Mouse (Mus musculus) T-helper 17 cell (primary cell): ENCODE data around the gene Gm44596.

Experiments used
- in situ Hi-C, 2 experiments: fragments of 300-600 bp; cut with MboI, MseI; formaldehyde crosslinking; loops; 1 replicate in 1 of 2; 2 replicates in 1 of 2; pipeline ENCODE4 v1.15.1; 2025; ENCODE audit warnings: high pct_unique_total_duplicates in 2 of 2

Gene Gm44596

DNA sequence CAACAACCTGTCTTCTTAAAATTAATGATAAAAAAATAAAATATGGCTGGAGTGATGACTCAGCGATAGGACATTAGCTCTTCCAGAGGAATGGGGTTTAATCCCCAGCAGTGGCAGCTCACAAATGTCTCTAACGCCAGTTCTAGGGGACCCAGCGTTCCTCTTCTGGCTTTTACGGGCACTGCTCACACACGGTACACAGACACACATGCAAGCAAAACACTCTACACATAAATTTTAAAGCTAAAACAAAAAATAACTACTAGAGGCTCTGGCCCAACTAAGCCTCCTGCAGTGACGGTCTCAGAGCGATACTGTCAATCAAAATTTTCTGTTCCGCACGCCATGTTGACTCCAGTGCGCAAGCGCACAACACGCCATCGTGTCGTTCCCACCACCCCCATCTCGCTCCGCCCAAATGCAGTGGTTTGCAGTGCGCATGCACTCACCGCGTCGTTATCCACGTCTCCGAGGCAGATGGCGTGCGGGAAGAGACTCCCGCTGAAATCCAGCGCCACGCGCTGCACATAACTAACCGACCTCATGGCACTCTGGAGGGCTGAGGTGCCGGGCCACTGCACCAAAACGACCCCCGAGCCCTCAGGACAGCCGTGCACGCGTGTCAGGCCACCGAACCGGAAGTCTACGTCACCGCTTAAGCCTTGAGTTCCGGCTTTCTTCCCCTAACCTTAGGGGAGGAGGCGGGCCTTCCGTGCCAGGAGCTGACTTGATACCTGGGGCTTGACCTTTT lies 49.1 kb downstream of the Gm44596 start, which contains the start of gene Itfg2:
Gene Itfg2 (minus strand): TSS at position 663 of the 751 bp plus-strand sequence.
- in situ Hi-C loops: no loop called here

DNA sequence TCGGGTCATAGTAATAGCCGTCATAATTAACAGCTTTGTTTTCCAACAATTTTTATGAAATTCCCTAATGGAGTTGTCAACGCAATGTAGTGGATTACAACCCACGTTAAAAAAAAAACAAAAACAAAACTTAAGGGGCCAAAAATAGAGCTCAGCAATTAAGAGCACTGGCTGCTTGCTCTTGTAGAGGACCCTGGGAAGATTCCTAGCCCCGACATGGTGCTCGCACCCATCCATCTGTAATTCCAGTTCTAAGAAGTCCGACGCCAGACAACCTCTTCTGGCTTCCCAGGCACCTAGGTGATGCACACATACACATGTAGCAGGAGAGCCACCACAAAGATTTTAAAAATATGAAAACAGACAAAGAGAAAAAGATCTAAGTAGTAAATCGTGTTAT lies 49.7 kb downstream of the Gm44596 start:
- in situ Hi-C loops: no loop called here

GRCm38 (mm10) chr6:128427571-128427970 lies 52.3 kb downstream of the Gm44596 start:
- in situ Hi-C loops: no loop called here

- in situ Hi-C loops: no loop called here
These were observed 54.0 kb downstream of the Gm44596 start for GRCm38 (mm10) chr6:128429300-128429699.

- in situ Hi-C loops: no loop called here
These were observed 54.5 kb downstream of the Gm44596 start for GRCm38 (mm10) chr6:128429826-128430225.

GRCm38 (mm10) chr6:128432356-128432915 lies 57.1 kb downstream of the Gm44596 start:
- in situ Hi-C loops: no loop called here

GRCm38 (mm10) chr6:128433566-128433965 lies 58.3 kb downstream of the Gm44596 start:
- in situ Hi-C loops: no loop called here

DNA sequence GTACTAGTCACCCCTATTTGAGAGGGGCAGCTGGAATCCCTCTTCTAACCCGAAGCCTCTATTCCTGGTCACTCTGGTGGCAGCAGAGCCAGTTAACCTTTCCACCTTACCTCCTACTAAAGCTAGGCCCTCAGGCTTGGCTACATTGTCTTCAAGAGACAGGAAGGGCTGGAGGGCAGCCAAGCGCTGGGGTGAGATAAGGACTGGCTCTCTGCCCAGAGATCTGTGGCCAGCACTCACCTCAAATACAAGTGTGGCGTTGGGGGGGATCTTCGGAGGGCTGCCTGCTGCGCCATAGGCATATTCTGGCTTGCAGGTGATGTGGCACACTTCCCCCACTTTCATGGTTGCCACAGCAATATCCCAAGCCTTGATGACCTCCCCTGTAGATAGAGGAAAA lies 60.2 kb downstream of the Gm44596 start:
- in situ Hi-C loops: no loop called here

DNA sequence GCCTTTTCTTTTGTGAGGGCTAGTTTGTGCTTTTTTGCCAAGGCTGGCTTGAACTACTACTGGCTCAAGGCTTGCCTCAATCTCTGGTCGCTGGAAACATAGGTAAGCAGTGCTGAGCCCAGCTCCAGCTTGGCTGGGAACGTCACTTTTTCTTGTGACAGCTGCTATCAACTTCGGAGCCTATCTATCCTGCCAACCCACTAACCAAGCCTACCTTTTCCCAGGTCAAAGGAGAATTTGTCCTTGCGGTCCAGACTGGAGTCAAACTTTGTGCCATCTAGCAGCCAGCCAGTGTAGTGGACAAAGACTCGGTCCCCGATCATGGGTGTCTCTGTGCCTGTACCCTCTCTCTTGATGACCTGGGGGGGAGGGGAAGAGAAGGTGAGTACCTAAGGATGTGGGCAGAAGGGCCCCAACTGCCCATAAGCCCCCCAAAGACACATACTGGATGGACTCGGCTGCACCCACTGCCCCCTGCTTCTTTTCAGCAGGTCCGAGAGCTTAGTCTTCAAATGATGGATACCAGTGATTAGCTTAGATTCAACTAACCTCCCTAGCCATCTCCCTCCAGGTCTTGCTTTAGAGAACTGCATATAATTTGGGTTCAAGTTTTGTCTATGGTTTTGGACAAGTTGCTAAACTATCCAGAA lies 61.2 kb downstream of the Gm44596 start:
- in situ Hi-C loops: no loop called here

GRCm38 (mm10) chr6:128437288-128437687 lies 62.0 kb downstream of the Gm44596 start:
- in situ Hi-C loops: no loop called here

GRCm38 (mm10) chr6:128437731-128438316 lies 62.5 kb downstream of the Gm44596 start:
- in situ Hi-C loops: no loop called here

DNA sequence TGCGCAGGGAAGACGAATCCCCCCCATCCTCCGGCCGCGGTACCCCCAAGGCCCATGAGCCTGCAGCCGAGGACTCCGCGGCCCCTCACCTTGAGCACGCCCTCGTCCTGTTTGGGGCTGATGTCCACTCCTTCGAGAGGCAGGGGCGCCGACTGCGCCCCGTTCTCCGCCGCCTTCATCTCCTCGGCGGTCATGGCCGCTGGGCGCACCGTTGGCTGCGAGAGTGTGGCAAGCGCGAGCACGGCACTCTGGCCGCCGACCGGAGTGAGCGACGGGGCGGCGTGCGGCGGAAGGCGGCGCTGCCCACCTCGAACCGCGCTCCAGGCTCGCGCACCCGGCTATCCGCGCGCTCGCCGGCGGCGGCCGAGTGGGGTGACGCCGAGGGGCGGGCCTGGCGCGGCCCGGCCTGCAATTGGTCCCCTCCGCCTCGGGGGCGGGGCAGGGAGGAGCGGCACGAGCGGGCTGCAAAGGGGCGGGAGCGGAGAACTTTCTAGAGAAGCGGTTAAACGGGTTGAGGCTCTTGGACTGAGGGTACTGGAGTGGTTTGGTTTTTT lies 63.1 kb downstream of the Gm44596 start, which contains the start of gene Fkbp4:
Gene Fkbp4 (minus strand): TSS at position 361 of the 554 bp plus-strand sequence.
- in situ Hi-C loops: no loop called here

- in situ Hi-C loops: no loop called here
These were observed 63.6 kb downstream of the Gm44596 start for GRCm38 (mm10) chr6:128438871-128439341.

DNA sequence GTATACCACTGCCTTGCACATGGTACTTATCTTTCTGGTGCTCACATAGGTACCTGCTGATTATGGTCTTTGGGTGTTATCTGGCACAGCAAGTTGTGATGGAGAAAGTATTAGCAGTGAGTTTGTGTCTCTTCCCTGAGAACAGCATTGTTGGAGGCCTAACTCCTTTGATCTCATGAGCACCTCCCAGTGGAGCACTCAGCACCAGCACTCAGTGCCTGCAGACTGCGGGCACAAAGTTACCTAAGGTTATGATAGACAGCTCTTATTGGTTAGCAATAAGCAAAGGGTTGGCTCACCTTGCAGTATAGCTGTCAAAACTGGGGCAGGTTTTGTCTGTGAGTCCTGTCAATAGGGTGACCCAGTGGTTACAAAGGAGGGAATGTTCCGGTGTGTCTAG lies 64.9 kb downstream of the Gm44596 start:
- in situ Hi-C loops: no loop called here

- in situ Hi-C loops: no loop called here
These were observed 70.6 kb downstream of the Gm44596 start for GRCm38 (mm10) chr6:128445761-128446535.

GRCm38 (mm10) chr6:128447063-128447462 lies 71.8 kb downstream of the Gm44596 start:
- in situ Hi-C loops: no loop called here

- in situ Hi-C loops: no loop called here
These were observed 80.7 kb downstream of the Gm44596 start for GRCm38 (mm10) chr6:128455835-128456605.
